27 mouse cellular contexts compared by ENCODE assay signal in the genomic region with DNA sequence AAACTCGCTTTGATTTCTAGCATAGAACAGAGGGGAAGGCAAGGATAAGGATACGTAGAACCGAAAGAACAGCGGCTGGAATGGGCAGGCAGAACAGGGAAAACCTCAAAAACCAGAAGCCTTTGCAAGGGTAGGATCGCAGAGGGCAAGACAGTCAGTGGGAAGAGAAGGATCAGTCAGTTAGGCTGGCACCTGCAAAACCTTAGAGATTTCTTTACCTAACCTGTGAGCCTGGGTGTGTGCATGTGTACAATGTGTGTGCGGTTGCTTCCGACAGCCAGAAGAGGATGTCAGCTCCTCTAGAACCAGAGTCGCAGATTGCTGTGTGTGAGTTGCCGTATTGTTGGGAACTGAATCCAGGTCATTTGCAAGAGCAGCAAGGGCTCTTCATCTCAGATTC.
"Had no signal": no experiment of that assay in that cellular context is flagged by ENCODE, and none has a peak within 500 bp of the region (broad histone marks: within the 10 kb centered on the region; RNA-seq: fewer than 3 reads in every experiment).

No protein-coding gene starts in this region.

- H3K4me3 ChIP-seq: embryonic facial prominence, embryonic 10.5 days; embryonic facial prominence, embryonic 12.5 days; embryonic facial prominence, embryonic 13.5 days; embryonic facial prominence, embryonic 15.5 days; erythroblast, embryonic 14.5 days; forebrain, embryonic 10.5 days; forebrain, embryonic 12.5 days; forebrain, embryonic 13.5 days; forebrain, embryonic 15.5 days; gastrocnemius, adult 2 months; heart, adult 2 months had no signal

- H3K9me3 ChIP-seq: embryonic facial prominence, embryonic 10.5 days; embryonic facial prominence, embryonic 12.5 days; embryonic facial prominence, embryonic 13.5 days; embryonic facial prominence, embryonic 15.5 days; forebrain, embryonic 10.5 days; forebrain, embryonic 12.5 days; forebrain, embryonic 13.5 days; forebrain, embryonic 15.5 days had no signal

- ATAC-seq: forebrain, embryonic 13.5 days; forebrain, embryonic 15.5 days; forebrain, embryonic 16.5 days; forebrain, postnatal 0 days had no signal

- H3K4me2 ChIP-seq: embryonic facial prominence, embryonic 12.5 days; embryonic facial prominence, embryonic 13.5 days; embryonic facial prominence, embryonic 15.5 days; forebrain, embryonic 12.5 days; forebrain, embryonic 13.5 days; forebrain, embryonic 15.5 days had no signal

- H3K36me3 ChIP-seq: embryonic facial prominence, embryonic 10.5 days; embryonic facial prominence, embryonic 12.5 days; embryonic facial prominence, embryonic 13.5 days; embryonic facial prominence, embryonic 15.5 days; forebrain, embryonic 10.5 days; forebrain, embryonic 12.5 days; forebrain, embryonic 15.5 days had no signal

- H3K4me1 ChIP-seq: embryonic facial prominence, embryonic 10.5 days; embryonic facial prominence, embryonic 12.5 days; forebrain, embryonic 12.5 days had no signal

- H3K27me3 ChIP-seq: embryonic facial prominence, embryonic 12.5 days; embryonic facial prominence, embryonic 13.5 days; embryonic facial prominence, embryonic 15.5 days; forebrain, embryonic 12.5 days; forebrain, embryonic 13.5 days; forebrain, embryonic 15.5 days had no signal

- H3K9ac ChIP-seq: embryonic facial prominence, embryonic 12.5 days; embryonic facial prominence, embryonic 13.5 days; embryonic facial prominence, embryonic 15.5 days; forebrain, embryonic 12.5 days; forebrain, embryonic 13.5 days; forebrain, embryonic 15.5 days; forebrain, postnatal 0 days had no signal

- DNase-seq: cerebellum, adult 2 months; cerebellum, adult 8-10 months; cerebellum, adult 9-10 months; cerebellum, adult 9-11 months; cerebellum, postnatal 10 days; cerebellum, postnatal 14 days; cerebellum, postnatal 25 days; cerebellum, postnatal 36 days; embryo, embryonic 11 days; forebrain, postnatal 0 days; gastrocnemius, adult 2 months; gastrocnemius, postnatal 10 days; gastrocnemius, postnatal 14 days; gastrocnemius, postnatal 25 days; gastrocnemius, postnatal 36 days; heart, adult 18-20 months; heart, adult 2 months had no signal

- H3K27ac ChIP-seq: embryonic facial prominence, embryonic 10.5 days; embryonic facial prominence, embryonic 12.5 days; embryonic facial prominence, embryonic 13.5 days; embryonic facial prominence, embryonic 15.5 days; forebrain, embryonic 10.5 days; forebrain, embryonic 12.5 days; forebrain, embryonic 15.5 days; gastrocnemius, adult 2 months; heart, adult 2 months had no signal
